Mouse (Mus musculus): ENCODE measurements around the gene Col5a2. TPM values are rescaled to one million over a fixed set of nuclear protein-coding genes. Genes with fewer than 3 reads are reported as not detected.

The Col5a2 gene
- polyA plus RNA-seq, 1 experiment from 2014 or later, result 26.9 TPM

- Histone ChIP-seq H3K4me3 (no peak overlapping the region), H3K27me3 (replicated peaks) (no peaks in the 10 kb centered on the region), H3K27ac (no peak overlapping the region), H3K9me3 (no peaks in the 10 kb centered on the region), H3K9ac (no peak overlapping the region), H3K36me3 (no peaks in the 10 kb centered on the region), H3K4me1 (no peaks in the 10 kb centered on the region), H3K4me2 (replicated peaks) (no peak overlapping the region)
- 74% methylated on average over 2 of the region's 2 CpGs for WGBS
- ATAC-seq (ENCODE audit: low FRiP score, low read depth), result no peak
Observed at GRCm38 (mm10) chr1:45419858-45420257, 83.2 kb downstream of the Col5a2 start.

DNA sequence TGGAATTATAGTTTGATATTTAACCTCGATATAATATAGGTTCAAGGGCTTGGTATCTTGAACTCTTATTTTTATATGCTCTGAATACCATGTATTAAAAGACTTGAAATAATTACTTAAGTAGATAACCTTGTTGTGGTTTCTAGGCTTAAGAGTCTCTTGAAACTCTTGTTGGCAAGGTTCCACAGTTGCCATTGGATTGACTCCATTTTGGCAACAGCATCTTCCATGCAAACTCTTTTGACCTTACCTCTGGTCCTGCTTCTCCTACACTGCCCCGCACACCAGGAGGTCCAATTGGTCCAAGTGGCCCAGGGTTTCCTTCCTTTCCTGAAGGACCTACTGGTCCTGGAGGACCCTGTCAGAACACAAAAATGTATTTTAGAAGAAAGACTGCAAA lies 121.2 kb downstream of the Col5a2 start:
- Histone ChIP-seq H3K9me3 (no peaks in the 10 kb centered on the region), H3K27ac (no peak overlapping the region), H3K9ac (no peak overlapping the region), H3K4me2 (replicated peaks) (no peak overlapping the region), H3K4me3 (no peak overlapping the region), H3K4me1 (no peaks in the 10 kb centered on the region), H3K36me3 (no peaks in the 10 kb centered on the region), H3K27me3 (replicated peaks) (no peaks in the 10 kb centered on the region)
- no peak for ATAC-seq (ENCODE audit: low FRiP score, low read depth)
- 93% methylated on average over 2 of the region's 2 CpGs for WGBS

DNA sequence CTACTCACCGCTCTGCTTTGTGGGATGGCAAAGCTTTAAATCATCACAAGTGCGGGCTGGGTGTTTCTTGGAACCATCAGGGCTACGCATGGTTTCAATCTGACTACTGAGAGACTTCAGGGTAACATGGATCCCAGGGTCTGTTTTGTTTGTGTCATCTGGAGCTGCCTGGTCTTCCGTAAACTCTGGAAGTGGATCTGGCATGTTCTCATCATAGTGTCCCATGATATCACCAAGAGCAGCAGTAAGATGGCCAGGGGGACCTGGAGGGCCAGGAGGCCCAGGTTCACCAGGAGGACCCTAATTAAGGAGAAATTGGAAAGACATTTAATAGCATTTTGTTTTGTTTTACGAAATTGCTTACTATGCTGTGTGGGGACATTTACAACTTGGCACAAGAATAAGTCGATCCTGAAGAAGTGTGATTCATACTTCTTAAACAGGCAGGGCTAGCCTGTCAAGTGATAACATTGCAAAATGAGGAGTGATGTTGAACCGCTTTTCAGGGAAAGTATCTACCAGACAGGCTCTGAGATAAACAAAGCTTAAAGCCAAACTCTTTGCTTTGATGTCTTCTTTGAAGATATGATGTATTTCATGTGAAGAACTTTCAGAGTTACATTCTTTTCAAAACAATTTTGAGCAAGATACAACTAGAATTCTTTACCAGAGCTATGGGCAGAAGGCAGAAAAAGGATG lies 122.9 kb downstream of the Col5a2 start:
- Histone ChIP-seq H3K9me3 (no peaks in the 10 kb centered on the region), H3K27me3 (replicated peaks) (no peaks in the 10 kb centered on the region), H3K9ac (no peak overlapping the region), H3K36me3 (no peaks in the 10 kb centered on the region), H3K4me2 (replicated peaks) (no peak overlapping the region), H3K4me3 (no peak overlapping the region), H3K27ac (no peak overlapping the region), H3K4me1 (no peaks in the 10 kb centered on the region)
- ATAC-seq (ENCODE audit: low FRiP score, low read depth), result no peak
- 78% methylated on average over 7 of the region's 7 CpGs for WGBS

GRCm38 (mm10) chr1:45365427-45365826 lies 137.7 kb downstream of the Col5a2 start:
- 65% methylated on average over 1 of the region's 1 CpGs for WGBS
- H3K36me3 ChIP-seq, result no peaks in the 10 kb centered on the region
- no peaks in the 10 kb centered on the region for H3K4me1 ChIP-seq
- no peak overlapping the region for H3K9ac ChIP-seq
- no peak overlapping the region for H3K4me2 ChIP-seq (replicated peaks)
- peaks cover 5% of the 10 kb centered on the region; the same call in 1 of the 2 replicates for H3K9me3 ChIP-seq
- no peaks in the 10 kb centered on the region for H3K27me3 ChIP-seq (replicated peaks)
- H3K27ac ChIP-seq, result no peak overlapping the region
- H3K4me3 ChIP-seq, result no peak overlapping the region
- no peak for ATAC-seq (ENCODE audit: low FRiP score, low read depth)

- H3K9me3 ChIP-seq, result no peaks in the 10 kb centered on the region
- H3K4me3 ChIP-seq, result no peak overlapping the region
- 96% methylated on average over 2 of the region's 2 CpGs for WGBS
- no peak overlapping the region for H3K9ac ChIP-seq
- H3K4me2 ChIP-seq (replicated peaks), result no peak overlapping the region
- no peaks in the 10 kb centered on the region for H3K4me1 ChIP-seq
- no peaks in the 10 kb centered on the region for H3K36me3 ChIP-seq
- ATAC-seq (ENCODE audit: low FRiP score, low read depth), result no peak
- no peak overlapping the region for H3K27ac ChIP-seq
- H3K27me3 ChIP-seq (replicated peaks), result no peaks in the 10 kb centered on the region
Observed at GRCm38 (mm10) chr1:45363274-45363673, 139.8 kb downstream of the Col5a2 start.

GRCm38 (mm10) chr1:45359673-45360072 lies 143.4 kb downstream of the Col5a2 start:
- no peaks in the 10 kb centered on the region for H3K27me3 ChIP-seq (replicated peaks)
- H3K9me3 ChIP-seq, result no peaks in the 10 kb centered on the region
- no peak overlapping the region for H3K9ac ChIP-seq
- H3K4me3 ChIP-seq, result no peak overlapping the region
- H3K4me1 ChIP-seq, result no peaks in the 10 kb centered on the region
- 91% methylated on average over 2 of the region's 2 CpGs for WGBS
- ATAC-seq (ENCODE audit: low FRiP score, low read depth), result no peak
- no peak overlapping the region for H3K4me2 ChIP-seq (replicated peaks)
- no peaks in the 10 kb centered on the region for H3K36me3 ChIP-seq
- no peak overlapping the region for H3K27ac ChIP-seq

DNA sequence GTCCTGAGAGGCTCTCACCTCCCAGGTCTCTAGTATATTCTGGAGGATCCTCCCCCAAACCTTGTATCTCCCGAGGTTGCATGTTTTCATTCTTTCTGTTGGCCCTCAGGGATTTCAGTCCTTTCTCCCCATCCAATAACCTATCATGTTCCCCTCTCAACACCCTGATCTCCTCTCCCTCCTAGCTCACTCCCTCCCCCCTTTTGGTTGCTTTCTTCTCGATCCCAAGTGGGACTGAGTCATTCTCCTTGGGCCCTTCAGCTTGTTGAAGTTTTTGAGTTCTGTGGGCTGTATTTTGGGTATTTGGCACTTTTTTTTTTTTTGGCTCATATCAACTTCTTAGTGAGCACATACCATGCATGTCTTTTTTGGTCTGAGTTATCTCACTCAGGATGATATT lies 143.9 kb downstream of the Col5a2 start:
- ATAC-seq (ENCODE audit: low FRiP score, low read depth), result no peak
- WGBS, result 75% methylated on average over 2 of the region's 2 CpGs

GRCm38 (mm10) chr1:45358020-45358419 lies 145.1 kb downstream of the Col5a2 start:
- no peak for ATAC-seq (ENCODE audit: low FRiP score, low read depth)
- 67% methylated on average over 1 of the region's 1 CpGs for WGBS

More for the DNA sequence above, 143.9 kb downstream of the Col5a2 start:
- H3K4me2 ChIP-seq (replicated peaks), result no peak overlapping the region
- no peaks in the 10 kb centered on the region for H3K4me1 ChIP-seq
- no peak overlapping the region for H3K9ac ChIP-seq
- no peaks in the 10 kb centered on the region for H3K27me3 ChIP-seq (replicated peaks)
- no peak overlapping the region for H3K4me3 ChIP-seq
- H3K36me3 ChIP-seq, result no peaks in the 10 kb centered on the region
- no peaks in the 10 kb centered on the region for H3K9me3 ChIP-seq
- no peak overlapping the region for H3K27ac ChIP-seq

GRCm38 (mm10) chr1:45355944-45356343 lies 147.1 kb downstream of the Col5a2 start:
- H3K4me2 ChIP-seq (replicated peaks), result no peak overlapping the region
- no peak overlapping the region for H3K9ac ChIP-seq
- H3K36me3 ChIP-seq, result no peaks in the 10 kb centered on the region
- ATAC-seq (ENCODE audit: low FRiP score, low read depth), result no peak
- H3K4me1 ChIP-seq, result no peaks in the 10 kb centered on the region
- H3K27ac ChIP-seq, result no peak overlapping the region
- 70% methylated on average over 4 of the region's 4 CpGs for WGBS
- H3K4me3 ChIP-seq, result no peak overlapping the region
- no peaks in the 10 kb centered on the region for H3K9me3 ChIP-seq
- no peaks in the 10 kb centered on the region for H3K27me3 ChIP-seq (replicated peaks)

More at GRCm38 (mm10) chr1:45358020-45358419, 145.1 kb downstream of the Col5a2 start:
- H3K36me3 ChIP-seq, result no peaks in the 10 kb centered on the region
- no peak overlapping the region for H3K4me2 ChIP-seq (replicated peaks)
- H3K9ac ChIP-seq, result no peak overlapping the region
- H3K4me3 ChIP-seq, result no peak overlapping the region
- no peaks in the 10 kb centered on the region for H3K4me1 ChIP-seq
- H3K27me3 ChIP-seq (replicated peaks), result no peaks in the 10 kb centered on the region
- no peak overlapping the region for H3K27ac ChIP-seq
- no peaks in the 10 kb centered on the region for H3K9me3 ChIP-seq

DNA sequence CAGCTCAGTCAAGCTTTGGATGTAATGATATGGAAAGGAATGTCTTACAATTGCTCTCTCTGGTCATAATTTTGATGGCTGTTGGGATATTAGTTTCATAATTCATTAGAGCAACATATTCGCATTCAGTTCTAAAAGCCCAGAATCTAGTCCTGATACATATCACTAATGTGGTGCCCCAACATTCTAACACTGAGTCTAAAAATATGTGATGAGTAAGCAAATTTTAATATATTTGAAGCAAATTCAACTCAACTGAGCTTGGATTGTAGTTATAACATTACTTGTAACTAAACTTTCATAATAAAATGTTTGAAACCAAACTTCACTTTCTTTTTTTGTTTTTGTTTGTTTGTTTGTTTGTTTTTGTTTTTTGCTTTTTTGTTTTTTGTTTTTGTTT lies 173.9 kb downstream of the Col5a2 start:
- ATAC-seq (ENCODE audit: low FRiP score, low read depth), result no peak
- Histone ChIP-seq H3K9ac (no peak overlapping the region), H3K27me3 (replicated peaks) (no peaks in the 10 kb centered on the region), H3K4me1 (no peaks in the 10 kb centered on the region), H3K9me3 (no peaks in the 10 kb centered on the region), H3K27ac (no peak overlapping the region), H3K4me3 (no peak overlapping the region), H3K4me2 (replicated peaks) (no peak overlapping the region), H3K36me3 (no peaks in the 10 kb centered on the region)
- WGBS, result 93% methylated on average over 1 of the region's 1 CpGs

Other genes with a start within 250 kb of the Col5a2 start
- gene Col3a1, start 191.7 kb downstream of the Col5a2 start, polyA plus RNA-seq (2016; fragmentation: Nextera tagmentation; extraction: Ambion mirVana), result 472 and 499 TPM in 2 replicates